Mouse (Mus musculus): ENCODE data around the gene Zfp184.
A peak's percentile ranks its signal among the peaks of the same experiment; 100 is the strongest.

The Zfp184 gene

GRCm38 (mm10) chr13:21923417-21923816, 21.5 kb upstream of the Zfp184 start:
- no peak for DNase-seq

GRCm38 (mm10) chr13:21924734-21925335, 20.1 kb upstream of the Zfp184 start:
- DNase-seq: no peak

- DNase-seq: no peak
Observed at GRCm38 (mm10) chr13:21930981-21931380, 13.9 kb upstream of the Zfp184 start.

GRCm38 (mm10) chr13:21931740-21932139, 13.2 kb upstream of the Zfp184 start:
- DNase-seq: no peak

- no peak for DNase-seq
Observed at GRCm38 (mm10) chr13:21933626-21934548, 11.0 kb upstream of the Zfp184 start.

- DNase-seq: peak; percentile 9
Observed at GRCm38 (mm10) chr13:21934982-21935791, 9.7 kb upstream of the Zfp184 start.

GRCm38 (mm10) chr13:21935833-21936232, 9.1 kb upstream of the Zfp184 start:
- DNase-seq: no peak

GRCm38 (mm10) chr13:21936968-21937367, 7.9 kb upstream of the Zfp184 start:
- peak; percentile 5 for DNase-seq

GRCm38 (mm10) chr13:21940213-21940612, 4.7 kb upstream of the Zfp184 start:
- peak; percentile 82 for DNase-seq

GRCm38 (mm10) chr13:21940811-21941321, 4.0 kb upstream of the Zfp184 start:
- DNase-seq: peak; percentile 77

- DNase-seq: no peak
Observed at GRCm38 (mm10) chr13:21943644-21944043, 1.2 kb upstream of the Zfp184 start.

GRCm38 (mm10) chr13:21944592-21944925, 335 bp upstream of the Zfp184 start:
- no peak for DNase-seq

GRCm38 (mm10) chr13:21969269-21969668, 24.4 kb downstream of the Zfp184 start:
- no peak for DNase-seq

- DNase-seq: no peak
Observed at GRCm38 (mm10) chr13:21969816-21970215, 24.9 kb downstream of the Zfp184 start.

- DNase-seq: no peak
Observed at GRCm38 (mm10) chr13:21971641-21972040, 26.7 kb downstream of the Zfp184 start.

- DNase-seq: peak; percentile 72
Observed at GRCm38 (mm10) chr13:21974221-21974725, 29.4 kb downstream of the Zfp184 start.

- peak; percentile 50 for DNase-seq
Observed at GRCm38 (mm10) chr13:21974726-21975473, 30.0 kb downstream of the Zfp184 start.

GRCm38 (mm10) chr13:21980981-21981802, 36.3 kb downstream of the Zfp184 start, which contains the start of gene Pom121l2:
Gene Pom121l2 (plus strand): TSS chr13:21981194.
- DNase-seq: no peak

- DNase-seq: no peak
Observed at GRCm38 (mm10) chr13:21981803-21982193, 36.9 kb downstream of the Zfp184 start.

- no peak for DNase-seq
Observed at GRCm38 (mm10) chr13:21984486-21984885, 39.6 kb downstream of the Zfp184 start.

GRCm38 (mm10) chr13:21992550-21992949, 47.7 kb downstream of the Zfp184 start:
- DNase-seq: no peak
